Mouse (Mus musculus) stomach, postnatal 0 days (tissue): ENCODE results near the gene Gpatch8.

Experiments
- CTCF ChIP-seq: IDR thresholded peaks from 2 replicates; pipeline ENCODE4 v1.5.1; 2016; ENCODE audit warnings: antibody characterized with exemption, low read depth, mild to moderate bottlenecking, moderate library complexity
- EP300 ChIP-seq: optimal IDR thresholded peaks from 2 replicates; pipeline ENCODE3; 2016; ENCODE audit warnings: antibody characterized with exemption

DNA sequence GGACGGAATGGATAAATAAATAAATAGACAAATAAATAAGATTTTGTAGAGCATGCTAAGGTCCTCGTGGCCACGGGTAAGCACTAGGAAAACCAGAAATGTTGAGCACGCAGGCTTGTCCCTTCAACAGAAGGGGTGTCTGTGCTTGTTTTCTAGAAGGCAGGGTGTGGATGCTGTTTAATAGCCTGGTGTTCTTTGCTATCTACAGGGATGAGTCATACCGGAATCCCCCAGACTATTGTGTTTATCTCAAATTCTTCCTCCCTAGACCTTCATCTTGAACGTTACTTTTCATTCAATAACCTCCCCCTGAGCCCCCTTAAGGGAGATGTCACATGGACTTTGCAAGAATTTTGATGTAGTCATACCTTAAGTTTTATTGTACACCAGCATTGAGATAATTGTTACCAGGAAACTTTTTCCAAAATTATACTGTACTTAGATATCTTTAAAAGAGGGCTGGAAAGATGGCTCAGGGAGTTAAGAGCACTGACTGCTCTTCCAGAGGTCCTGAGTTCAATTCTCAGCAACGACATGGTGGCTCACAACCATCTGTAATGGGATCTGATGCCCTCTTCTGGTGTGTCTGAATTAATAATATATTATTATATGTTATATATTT, 12.7 kb upstream of the Gpatch8 start:
- no peak for TF ChIP-seq CTCF
- TF ChIP-seq EP300: no peak
